Mouse (Mus musculus): ENCODE data around the gene Cntrl. TPM values are rescaled to one million over a fixed set of nuclear protein-coding genes. Genes with fewer than 3 reads are reported as not detected.

The Cntrl gene
- polyA plus RNA-seq, 1 experiment: 20.8 TPM

DNA sequence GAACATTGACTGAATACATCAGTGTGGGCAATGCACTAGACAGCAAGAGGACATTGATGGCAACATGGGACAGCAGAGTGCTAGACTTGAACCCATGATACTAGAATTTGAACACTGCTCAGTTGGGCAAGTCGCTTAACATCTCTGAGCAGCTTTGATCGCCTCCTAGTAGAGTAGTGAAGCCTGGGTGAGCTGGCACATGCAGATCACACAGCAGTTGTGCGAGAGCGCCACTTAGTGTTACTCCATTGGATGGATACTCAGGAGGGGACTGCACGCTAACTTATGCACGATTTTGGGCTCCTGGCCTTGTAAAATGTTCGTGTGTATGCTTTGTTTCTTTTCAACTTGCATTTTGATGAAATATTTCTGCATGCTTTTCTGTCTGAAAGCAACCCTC lies 15.4 kb downstream of the Cntrl start:
- no peak for DNase-seq (ENCODE audit: low spot score)

DNA sequence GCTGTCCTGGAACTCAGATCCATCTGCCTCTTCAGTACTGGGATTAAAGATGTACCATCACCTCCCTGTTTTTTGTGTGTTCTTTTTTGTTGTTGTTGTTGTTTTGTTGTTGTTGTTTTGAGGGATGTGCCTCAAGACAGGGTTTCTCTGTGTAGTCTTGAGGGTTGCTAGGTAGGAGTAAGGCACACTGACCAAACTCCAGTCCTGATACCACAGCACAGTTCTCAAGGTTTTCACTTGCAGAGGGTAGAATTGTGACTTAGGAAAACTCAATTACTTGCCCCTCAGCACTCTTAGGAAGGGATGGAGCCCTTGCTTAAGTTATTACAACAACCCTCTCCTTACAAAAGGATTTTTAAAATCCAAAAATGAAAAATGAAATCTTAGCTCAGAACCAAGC lies 22.2 kb downstream of the Cntrl start:
- DNase-seq (ENCODE audit: low spot score): no peak

DNA sequence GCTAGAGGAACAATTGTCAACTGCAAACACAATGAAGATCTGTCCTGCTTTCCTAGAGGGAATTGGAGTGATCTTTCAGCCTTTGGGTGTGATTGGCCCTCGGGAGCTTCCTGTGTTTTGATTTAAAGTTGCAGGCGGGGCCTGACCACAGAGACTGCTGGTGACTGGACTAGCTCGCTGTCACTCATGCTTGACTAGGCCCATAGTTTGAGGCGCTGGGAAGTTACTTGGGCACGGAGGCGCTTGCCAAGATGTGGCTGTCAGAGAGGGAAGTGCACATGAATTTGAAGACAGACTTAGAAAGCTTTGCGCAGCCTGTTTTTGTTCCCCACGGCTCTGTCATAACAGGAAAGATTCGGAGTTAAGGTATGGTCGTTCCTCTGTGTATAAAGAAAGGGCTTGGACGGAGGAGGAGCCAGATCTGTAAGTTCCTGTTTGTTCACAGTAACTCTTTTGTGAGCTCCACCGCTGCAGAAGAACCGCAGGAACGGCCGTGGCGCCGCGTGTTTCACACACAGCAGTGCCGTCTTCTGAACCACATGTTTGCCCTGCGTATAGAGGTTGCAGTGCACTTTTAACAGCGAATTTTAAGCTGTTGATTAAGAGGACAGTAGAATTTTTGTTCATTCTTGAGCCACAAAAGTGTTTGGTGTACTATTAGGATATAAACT lies 22.8 kb downstream of the Cntrl start:
- peak; percentile 83 for DNase-seq (ENCODE audit: low spot score)

DNA sequence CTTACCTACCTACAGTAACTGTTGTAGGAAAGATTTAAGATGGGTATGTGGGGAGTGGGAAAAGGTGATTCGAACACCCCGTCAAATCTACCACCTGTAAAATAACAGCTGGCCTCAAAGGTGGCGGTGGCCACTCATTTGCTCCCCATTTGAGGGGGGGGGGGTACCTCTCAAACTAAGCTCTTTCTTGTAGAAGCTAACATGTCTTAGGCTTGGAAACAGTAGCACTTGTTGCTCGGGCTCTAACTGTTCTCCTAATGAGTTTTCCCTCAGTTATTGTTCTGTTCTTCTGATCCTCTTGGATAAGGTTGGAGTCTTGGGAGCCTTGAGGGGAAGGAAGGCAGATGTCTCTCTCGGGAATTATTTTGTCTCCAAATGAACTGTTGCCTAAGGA lies 23.4 kb downstream of the Cntrl start:
- DNase-seq (ENCODE audit: low spot score): no peak

DNA sequence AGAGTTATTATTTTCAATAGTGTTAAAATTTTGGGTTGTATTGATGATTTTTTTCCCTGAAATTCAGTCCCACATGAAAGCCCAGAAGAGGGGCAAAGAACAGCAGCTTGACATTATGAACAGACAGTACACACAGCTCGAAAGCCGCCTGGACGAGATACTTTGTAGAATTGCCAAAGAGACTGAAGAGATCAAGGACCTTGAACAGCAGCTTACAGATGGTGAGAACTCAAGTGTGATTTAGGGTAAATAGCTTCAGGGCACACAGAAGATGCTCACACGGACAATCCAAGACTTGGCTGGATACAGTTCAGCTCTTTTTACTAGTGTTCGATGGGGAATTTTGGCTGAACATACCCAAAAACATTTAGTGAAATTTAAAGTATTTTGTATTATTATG lies 24.6 kb downstream of the Cntrl start:
- no peak for DNase-seq (ENCODE audit: low spot score)

DNA sequence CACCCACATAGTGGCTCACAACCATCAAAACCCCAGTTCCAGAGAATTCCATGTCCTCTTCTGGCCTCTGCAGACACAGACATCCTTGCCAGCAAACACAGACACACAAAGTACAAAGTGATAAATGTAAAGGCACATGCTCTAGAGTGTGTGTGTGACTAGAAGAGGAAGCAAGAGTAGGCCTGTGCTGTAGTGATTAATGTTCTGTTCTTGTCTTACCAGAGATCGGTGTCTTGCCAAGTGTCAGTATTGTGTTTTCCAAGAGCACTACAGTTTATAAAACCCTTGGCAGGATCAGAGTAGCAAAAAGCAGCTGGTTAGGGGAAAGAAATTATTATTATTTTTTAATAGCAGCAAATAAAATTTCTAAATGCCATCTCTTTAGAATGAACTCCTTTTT lies 29.3 kb downstream of the Cntrl start:
- no peak for DNase-seq (ENCODE audit: low spot score)

DNA sequence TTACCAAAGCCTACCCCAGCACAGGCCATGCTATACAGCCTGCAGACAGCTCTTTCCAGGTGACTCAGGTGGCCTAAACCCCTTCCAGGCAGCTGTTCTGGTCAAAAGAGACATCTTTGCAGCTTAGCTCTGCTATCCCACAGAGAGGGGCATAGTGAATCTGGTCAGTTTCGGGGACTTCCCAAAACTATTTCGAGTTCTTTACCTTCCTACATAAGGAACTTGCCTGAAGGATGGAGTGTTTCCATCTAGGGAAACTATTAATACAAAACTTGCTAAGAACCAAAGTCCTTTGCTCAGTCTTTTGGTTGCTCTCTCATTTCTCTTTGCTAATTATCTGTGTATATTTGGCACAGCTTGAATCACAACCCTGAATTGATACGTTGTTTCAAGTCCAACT lies 32.4 kb downstream of the Cntrl start:
- DNase-seq (ENCODE audit: low spot score): no peak

DNA sequence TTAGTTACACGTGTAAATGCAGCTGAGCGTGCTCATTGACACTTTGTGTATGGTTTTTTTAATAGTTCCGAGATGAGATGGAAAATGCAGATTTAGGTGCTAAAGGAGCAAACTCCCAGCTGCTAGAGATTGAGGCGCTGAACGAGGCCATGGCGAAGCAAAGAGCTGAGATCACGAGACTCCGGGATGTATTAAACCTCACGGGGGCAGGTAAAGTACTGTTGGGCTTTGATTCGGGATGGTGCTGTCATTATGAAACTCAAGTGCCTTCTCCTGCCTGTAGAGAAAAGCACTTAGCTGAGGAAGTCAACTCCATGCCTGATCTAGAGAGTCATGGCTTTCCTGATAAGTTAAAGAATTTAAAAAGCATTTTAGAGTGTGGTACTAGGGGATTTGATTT lies 39.5 kb downstream of the Cntrl start:
- no peak for DNase-seq (ENCODE audit: low spot score)

DNA sequence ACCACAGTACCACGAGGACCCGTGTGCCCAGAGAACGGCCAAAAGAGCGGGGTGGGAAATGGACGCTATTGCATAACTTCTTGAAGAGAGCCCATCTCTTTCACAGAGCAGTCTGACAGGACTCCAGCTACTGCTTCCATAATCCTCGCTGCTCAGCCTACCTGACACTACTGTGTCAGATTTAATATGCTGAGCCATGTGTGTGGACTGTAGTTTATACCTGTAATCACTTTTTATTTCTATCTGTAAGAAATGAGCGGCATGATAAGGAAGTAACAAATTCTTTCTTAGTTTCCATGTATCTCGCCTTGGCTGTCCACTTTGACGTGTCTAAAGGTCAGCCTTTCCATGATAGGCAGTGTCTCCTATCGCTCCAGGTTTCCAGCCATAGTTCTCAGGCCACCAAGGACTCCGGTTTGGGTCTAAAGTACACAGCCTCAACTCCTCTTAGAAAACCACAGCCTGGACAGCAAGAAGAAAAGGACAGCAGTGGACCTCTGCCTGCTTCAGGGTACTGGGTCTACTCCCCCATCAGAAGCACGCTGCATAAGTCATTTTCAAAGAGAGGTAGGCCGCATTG lies 42.1 kb downstream of the Cntrl start:
- DNase-seq (ENCODE audit: low spot score): no peak

DNA sequence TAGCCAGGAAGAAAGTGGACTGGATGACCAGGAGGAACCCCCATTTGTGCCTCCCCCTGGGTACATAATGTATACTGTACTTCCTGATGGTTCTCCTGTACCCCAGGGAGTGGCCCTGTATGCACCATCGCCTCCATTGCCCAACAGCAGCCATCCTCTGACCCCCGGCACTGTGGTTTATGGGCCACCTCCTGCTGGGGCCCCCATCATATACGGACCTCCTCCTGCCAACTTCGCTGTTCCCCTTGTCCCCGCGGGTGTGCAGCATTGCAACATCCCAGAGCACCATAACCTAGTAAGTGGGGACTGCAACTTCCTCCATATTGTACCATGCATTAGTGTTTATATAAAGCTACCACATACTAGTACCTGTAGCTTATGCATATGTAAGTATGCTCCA lies 43.9 kb downstream of the Cntrl start:
- no peak for DNase-seq (ENCODE audit: low spot score)

DNA sequence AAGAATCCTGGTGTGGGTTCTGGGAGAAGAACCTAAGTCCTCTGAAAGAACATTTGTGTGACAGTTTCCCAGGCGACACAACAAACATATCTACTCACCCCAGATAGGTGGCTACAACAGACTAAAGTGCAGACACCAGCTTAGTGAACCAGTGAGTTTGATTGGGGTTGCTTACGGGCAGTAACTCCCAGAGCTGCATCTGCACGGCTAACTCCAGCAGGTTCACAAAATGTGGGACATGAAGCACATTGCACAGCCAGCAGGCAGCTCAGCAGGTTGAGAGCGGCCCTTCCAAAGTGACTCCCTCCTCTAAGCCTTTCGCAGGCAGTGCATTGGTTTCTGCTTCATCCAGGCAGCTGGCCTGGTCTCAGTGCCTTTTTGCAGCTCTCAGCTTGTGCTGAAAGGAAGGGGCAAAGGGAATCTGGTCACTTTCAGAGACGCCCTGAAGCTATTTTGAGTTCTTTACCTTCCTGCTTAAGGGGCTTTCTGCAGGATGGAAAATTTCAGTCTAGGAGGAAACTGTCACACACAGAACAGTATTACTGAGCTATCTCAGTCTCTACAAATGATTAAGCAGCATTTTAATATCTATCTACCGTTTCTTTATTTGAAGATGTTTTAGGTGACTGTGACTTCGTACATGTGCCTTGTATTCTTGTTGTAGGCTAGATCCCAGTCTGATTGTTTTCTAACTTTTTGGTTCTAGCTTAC lies 44.7 kb downstream of the Cntrl start:
- no peak for DNase-seq (ENCODE audit: low spot score)

DNA sequence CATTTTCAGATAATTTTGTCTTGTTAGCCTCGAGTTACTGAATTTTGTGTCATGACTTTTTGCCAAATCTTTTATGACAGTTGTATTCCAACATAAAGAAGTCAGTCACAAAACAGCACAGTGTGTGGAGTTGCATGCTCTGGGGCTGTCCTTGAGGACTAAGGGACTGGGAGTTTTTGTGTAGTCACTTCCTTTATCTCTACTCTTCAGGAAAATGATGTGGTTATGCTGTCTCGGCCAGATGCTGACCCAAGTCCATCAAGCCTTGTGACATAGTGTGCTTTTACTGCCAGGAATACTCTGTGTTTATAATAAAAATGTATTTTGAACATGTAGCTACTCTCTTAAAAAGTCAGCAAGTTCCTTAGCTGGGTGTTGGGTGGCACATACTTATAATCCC lies 47.7 kb downstream of the Cntrl start:
- no peak for DNase-seq (ENCODE audit: low spot score)

DNA sequence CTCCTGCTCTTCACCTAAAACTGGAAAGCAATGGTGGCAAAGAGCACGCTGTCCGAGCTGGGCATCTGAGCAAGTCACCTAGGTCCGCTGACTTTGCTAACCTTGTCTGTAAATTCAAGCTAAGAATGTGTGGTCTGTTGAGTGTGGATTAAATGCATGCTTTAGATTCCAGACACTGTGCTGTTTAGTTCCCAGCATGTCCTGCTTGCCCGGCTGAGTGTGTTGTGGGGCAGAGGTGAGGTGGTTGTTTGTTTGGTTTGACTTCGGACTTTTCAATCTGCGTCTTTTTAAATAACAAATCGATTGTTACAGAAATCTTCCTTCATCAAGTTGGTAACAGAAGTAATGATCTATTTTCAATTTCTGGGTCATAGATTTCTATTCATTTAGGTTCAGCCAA lies 48.5 kb downstream of the Cntrl start:
- DNase-seq (ENCODE audit: low spot score): no peak

DNA sequence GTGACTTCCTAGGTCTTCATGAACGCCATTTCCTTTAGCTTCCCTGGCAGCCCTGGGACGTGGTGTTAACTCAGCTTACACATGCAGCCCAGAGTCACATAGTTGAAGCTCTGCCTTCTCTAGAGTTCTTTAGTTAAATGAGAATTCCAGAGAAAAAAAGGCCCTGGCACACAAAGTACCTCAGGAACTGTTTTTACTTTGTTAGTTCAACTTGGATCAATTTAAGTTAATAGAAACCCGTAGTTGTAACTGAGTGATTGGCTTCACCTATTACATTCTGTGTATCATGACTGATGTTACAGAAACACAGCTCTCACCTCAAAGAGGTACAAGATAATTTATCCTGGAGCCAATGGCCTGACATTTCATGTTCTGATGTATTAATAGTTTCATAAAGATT lies 49.1 kb downstream of the Cntrl start:
- DNase-seq (ENCODE audit: low spot score): no peak

DNA sequence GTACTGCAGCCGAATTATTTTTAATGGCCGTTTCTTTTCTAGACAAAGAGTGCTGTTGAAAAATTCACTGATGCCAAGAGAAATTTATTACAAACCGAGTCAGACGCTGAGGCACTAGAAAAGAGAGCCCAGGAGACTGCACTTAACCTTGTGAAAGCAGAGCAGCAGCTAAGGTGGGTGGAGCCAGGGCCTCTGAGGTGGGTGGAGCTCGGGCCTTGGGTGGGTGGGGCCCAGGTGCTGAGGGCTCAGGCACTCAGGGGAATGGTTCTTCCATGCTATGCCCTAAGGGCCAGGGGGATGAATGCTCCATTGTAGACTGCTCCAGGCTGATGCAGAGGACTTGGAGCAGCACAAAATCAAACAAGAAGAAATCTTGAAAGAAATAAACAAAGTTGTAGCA lies 50.9 kb downstream of the Cntrl start:
- no peak for DNase-seq (ENCODE audit: low spot score)

DNA sequence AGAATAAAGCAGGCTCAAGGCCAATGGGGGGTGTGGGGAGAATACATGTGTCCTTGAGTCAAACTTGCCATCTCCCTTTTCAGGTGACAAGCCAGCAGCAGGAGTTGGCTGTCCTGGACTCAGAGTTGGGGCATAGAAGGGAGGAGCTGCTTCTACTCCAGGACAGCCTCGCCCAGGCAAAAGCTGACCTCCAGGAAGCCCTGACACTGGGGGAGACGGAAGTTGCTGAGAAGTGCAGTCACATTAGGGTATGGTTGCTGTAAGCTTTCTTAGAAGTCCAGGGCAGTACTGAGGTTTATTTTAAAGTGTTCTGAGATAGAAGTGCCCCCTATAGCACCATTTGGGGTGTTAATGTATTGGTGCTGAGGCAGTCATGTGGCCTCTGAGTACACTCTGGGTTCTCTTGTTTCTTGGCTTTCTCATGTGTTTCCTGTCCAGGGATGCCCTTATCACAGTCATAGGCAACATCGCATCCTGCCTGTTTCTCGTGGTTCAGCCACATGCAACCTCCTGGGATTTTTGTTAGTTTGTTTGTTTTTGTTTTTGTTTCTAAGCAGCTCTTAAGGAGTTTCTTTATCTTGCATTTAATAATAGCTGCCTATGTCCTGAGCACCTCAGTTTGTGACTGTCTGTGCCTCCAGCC lies 52.7 kb downstream of the Cntrl start:
- no peak for DNase-seq (ENCODE audit: low spot score)

DNA sequence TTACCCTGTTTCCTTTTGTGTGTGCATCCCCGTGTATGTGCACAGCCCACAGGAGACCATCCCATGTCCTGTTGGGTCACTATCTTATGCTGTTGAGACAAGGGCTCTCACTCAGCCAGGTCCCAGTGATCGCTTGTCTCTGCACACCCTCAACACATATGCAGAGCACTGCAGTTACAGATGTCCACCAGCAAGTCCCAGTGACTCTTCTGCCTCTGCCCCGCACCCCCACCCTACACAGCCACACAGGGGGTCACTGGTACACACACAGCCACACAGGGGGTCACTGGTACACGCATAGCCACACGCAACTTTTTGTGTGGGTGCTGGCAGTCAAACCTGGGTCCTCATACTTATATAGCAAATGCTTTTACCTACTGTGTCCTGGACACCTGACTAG lies 54.1 kb downstream of the Cntrl start:
- DNase-seq (ENCODE audit: low spot score): no peak

DNA sequence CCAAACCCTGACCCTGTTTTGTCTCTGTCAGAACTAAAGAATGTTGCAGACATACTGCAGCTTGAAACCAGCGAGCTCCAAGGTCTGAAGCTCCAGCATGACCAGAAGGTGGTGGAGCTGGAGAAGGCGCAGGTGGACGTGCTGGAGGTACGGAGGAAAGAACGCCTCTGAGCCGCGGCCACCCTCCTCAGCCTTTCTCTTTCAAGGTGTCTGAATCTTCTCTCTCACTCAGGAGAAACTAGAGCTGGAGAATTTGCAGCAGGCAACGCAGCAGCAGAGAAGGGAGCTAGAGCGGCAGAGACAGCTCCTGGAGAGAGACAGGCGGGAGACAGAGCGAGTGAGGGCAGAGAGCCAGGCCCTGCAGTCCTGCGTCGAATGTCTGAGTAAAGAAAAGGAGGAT lies 56.1 kb downstream of the Cntrl start:
- no peak for DNase-seq (ENCODE audit: low spot score)

DNA sequence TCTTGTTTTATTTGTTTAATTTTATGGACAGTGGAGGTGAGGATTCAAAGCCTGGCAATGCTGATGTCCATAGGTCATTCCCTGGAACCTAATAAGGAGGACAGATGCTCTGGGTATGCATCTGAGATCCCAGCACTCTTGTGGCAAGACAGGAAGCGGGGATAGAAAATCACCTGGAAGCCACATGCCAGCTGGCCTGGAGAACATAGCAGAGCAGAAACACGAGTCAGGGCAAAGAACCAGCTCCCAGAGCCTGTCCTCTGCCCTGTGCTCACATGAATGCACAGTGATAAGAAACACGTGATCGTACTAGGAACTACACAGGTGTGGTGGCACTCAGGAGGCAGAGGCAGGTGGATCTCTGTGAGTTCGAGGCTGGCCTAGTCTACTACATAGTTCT lies 57.5 kb downstream of the Cntrl start:
- no peak for DNase-seq (ENCODE audit: low spot score)

DNA sequence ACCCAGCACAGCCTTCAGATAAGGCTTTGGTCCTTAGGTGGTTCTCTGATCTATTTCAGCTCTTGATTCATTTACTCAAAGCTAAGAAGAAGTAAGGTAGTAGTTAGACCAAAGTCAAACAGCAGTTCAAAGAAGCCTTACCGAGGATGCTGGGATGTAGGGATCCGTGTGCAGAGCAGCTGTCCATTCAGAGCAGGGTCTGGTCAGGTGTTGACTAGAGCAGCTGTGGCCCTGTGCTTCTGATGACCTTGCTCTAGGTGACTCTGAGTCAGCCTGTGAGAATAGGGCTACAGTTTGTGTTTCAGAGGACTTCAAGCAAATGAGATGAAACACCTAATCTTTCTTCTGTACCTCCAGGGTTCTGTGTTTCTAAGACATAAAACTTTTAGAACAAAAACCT lies 60.2 kb downstream of the Cntrl start:
- no peak for DNase-seq (ENCODE audit: low spot score)

DNA sequence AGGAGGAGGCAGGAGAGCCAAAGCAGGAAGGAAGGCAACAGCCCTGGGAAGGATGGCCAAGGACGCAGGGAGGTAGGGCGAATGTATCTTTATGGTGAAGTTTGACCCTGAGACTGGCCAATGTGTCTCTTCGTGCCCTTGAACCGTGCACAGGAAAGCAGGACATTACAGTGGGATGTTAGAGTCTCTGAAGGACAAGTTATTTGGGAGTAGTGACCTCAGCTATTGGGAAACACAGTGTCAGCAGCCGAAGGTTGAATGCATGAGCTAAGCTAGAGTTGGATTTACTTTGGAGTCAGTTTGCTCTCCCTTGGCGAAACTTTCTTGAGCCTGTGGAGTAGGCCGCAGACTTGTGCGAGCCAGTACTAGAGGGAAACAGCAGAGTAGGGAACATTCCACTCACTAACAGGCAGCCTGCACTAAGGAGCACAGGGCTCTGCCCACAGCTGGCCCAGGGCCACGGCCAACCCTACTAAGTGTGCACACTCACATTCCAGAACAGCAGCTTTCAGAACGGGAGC lies 62.1 kb downstream of the Cntrl start:
- no peak for DNase-seq (ENCODE audit: low spot score)

DNA sequence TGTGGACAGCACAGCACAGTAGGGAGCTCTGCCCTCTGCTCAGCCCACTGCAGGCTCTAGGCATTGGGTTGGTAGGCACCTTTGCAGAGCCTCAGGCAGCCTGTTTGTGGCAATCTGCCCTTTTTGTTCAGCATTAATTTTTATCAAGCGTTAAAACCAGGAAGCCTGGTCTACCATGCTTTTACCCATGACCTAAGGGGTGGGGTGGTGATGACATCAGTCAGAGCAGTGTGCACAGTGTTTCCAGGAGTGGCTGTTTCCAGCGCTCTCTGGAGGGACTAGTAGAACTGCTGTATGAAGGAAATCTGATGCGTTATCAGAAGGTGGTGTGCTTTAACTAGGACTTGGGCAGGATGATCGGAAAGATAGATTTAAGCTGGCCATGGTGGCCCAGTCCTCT lies 63.0 kb downstream of the Cntrl start:
- no peak for DNase-seq (ENCODE audit: low spot score)

DNA sequence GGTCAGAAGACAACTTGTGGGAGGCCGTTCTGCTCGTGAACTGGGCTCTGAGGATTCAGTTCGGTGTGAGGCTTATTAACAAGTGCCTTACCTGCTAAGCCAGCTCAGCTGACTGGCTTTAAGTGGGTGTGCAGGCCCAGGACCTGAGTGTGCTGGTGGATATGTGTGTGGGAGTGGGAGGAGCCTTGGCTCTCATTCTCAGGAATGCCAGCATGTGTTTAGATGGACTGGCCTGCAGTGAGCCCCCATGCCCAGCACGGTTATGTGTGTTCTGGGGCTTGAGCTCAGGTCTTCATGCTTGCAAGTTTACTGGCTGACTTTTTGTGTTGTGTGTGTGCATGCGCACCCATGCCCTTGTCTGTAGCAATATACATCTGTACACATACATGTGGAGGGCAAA lies 64.4 kb downstream of the Cntrl start:
- no peak for DNase-seq (ENCODE audit: low spot score)

Data from urinary bladder, adult 2 months (tissue).